In genomic region chr12:69517616-69518015, GRCm38 (mm10) we compare ENCODE assay signal across 28 mouse cellular contexts.
"Had no signal": no experiment of that assay in that cellular context is flagged by ENCODE, and none has a peak within 500 bp of the region (broad histone marks: within the 10 kb centered on the region; RNA-seq: fewer than 3 reads in every experiment).

No protein-coding gene starts in this region.

- H3K27ac ChIP-seq: left cerebral cortex, adult 2 months; limb, embryonic 10.5 days; limb, embryonic 12.5 days; limb, embryonic 13.5 days; limb, embryonic 15.5 days; liver, embryonic 12.5 days; liver, embryonic 13.5 days; liver, embryonic 14.5 days; liver, embryonic 15.5 days; midbrain, embryonic 10.5 days; midbrain, embryonic 12.5 days; midbrain, embryonic 13.5 days; neural tube, embryonic 12.5 days had no signal

- H3K4me3 ChIP-seq: left cerebral cortex, adult 2 months; limb, embryonic 10.5 days; limb, embryonic 12.5 days; limb, embryonic 13.5 days; limb, embryonic 15.5 days; liver, embryonic 12.5 days; liver, embryonic 13.5 days; liver, embryonic 15.5 days; lung, embryonic 15.5 days; midbrain, embryonic 10.5 days; midbrain, embryonic 12.5 days; midbrain, embryonic 13.5 days; myocyte; neural tube, embryonic 12.5 days had no signal

- H3K27me3 ChIP-seq: limb, embryonic 12.5 days; limb, embryonic 13.5 days; limb, embryonic 15.5 days; liver, embryonic 12.5 days; liver, embryonic 13.5 days; liver, embryonic 15.5 days; lung, embryonic 15.5 days; midbrain, embryonic 13.5 days; neural tube, embryonic 12.5 days had no signal

- H3K4me1 ChIP-seq: limb, embryonic 12.5 days; midbrain, embryonic 10.5 days; midbrain, embryonic 12.5 days; midbrain, embryonic 13.5 days; neural tube, embryonic 12.5 days had no signal

- H3K9ac ChIP-seq: limb, embryonic 12.5 days; limb, embryonic 13.5 days; limb, embryonic 15.5 days; liver, embryonic 12.5 days; liver, embryonic 13.5 days; liver, embryonic 14.5 days; liver, embryonic 15.5 days; liver, postnatal 0 days; lung, embryonic 14.5 days; lung, embryonic 15.5 days; midbrain, embryonic 12.5 days; midbrain, embryonic 13.5 days; neural tube, embryonic 12.5 days had no signal

- H3K9me3 ChIP-seq: limb, embryonic 10.5 days; limb, embryonic 12.5 days; limb, embryonic 13.5 days; limb, embryonic 15.5 days; liver, embryonic 12.5 days; liver, embryonic 13.5 days; liver, embryonic 15.5 days; lung, embryonic 15.5 days; midbrain, embryonic 10.5 days; midbrain, embryonic 12.5 days; midbrain, embryonic 13.5 days; neural tube, embryonic 12.5 days had no signal

- ATAC-seq: liver, embryonic 12.5 days; liver, postnatal 0 days; lung, postnatal 0 days; midbrain, embryonic 13.5 days; midbrain, embryonic 16.5 days had no signal

- DNase-seq: layer of hippocampus, postnatal 36 days; left cerebral cortex, postnatal 4 days; liver; liver, embryonic 13.5 days; liver, postnatal 0 days; lung, adult 18-20 months; lung, adult 2 months; lung, embryonic 14.5 days; lung, postnatal 10 days; lung, postnatal 14 days; lung, postnatal 4 days; midbrain, embryonic 14.5 days had no signal

- H3K4me2 ChIP-seq: limb, embryonic 12.5 days; limb, embryonic 13.5 days; limb, embryonic 15.5 days; liver, embryonic 12.5 days; liver, embryonic 13.5 days; liver, embryonic 15.5 days; lung, embryonic 14.5 days; lung, embryonic 15.5 days; midbrain, embryonic 12.5 days; midbrain, embryonic 13.5 days; neural tube, embryonic 12.5 days had no signal

- H3K36me3 ChIP-seq: limb, embryonic 10.5 days; limb, embryonic 12.5 days; limb, embryonic 13.5 days; limb, embryonic 15.5 days; liver, embryonic 12.5 days; liver, embryonic 13.5 days; liver, embryonic 15.5 days; lung, embryonic 15.5 days; midbrain, embryonic 10.5 days; midbrain, embryonic 12.5 days; midbrain, embryonic 13.5 days; neural tube, embryonic 12.5 days had no signal
